Mouse (Mus musculus) MEL (cell line): ENCODE measurements around the gene Dusp21. TPM values are rescaled to one million over a fixed set of nuclear protein-coding genes. Genes with fewer than 3 reads are reported as not detected.
A peak's percentile ranks its signal among the peaks of the same experiment; 100 is the strongest.

Source experiments
- DNase-seq: peaks from one replicate; pipeline ENCODE4 v3.0.0; 2011; ENCODE audit warnings: low read depth, low spot score
- H3K27ac ChIP-seq: 2 replicates; pipeline ENCODE4 v1.5.1; 2012; ENCODE audit warnings: low read depth, mild to moderate bottlenecking, control low read depth, low read length, moderate library complexity; ENCODE audit not compliant: control insufficient read depth
- H3K27me3 ChIP-seq, 2 experiments: fragments of 150-350 bp in 1 of 2; sonication (generic) in 1 of 2; 2 replicates each; pipeline ENCODE4 v1.6.1; 2012; ENCODE audit warnings: low read length in 2 of 2, mild to moderate bottlenecking in 2 of 2, improper control_type of control experiment in 1 of 2, moderate library complexity in 1 of 2; ENCODE audit not compliant: insufficient read depth in 2 of 2, control insufficient read depth in 1 of 2
- H3K36me3 ChIP-seq, 2 experiments: 2 replicates each; pipeline ENCODE4 v1.6.1; 2012 to 2014; ENCODE audit warnings: low read length in 2 of 2, improper control_type of control experiment in 1 of 2, inconsistent platforms in 1 of 2, mild to moderate bottlenecking in 1 of 2; ENCODE audit not compliant: insufficient read depth in 2 of 2, control insufficient read depth in 1 of 2
- H3K4me1 ChIP-seq, 2 experiments: fragments of 150-350 bp in 1 of 2; sonication (generic) in 1 of 2; 2 replicates each; pipeline ENCODE4 v1.6.1; 2012; ENCODE audit warnings: low read length in 2 of 2, improper control_type of control experiment in 1 of 2, mild to moderate bottlenecking in 1 of 2; ENCODE audit not compliant: insufficient read depth in 2 of 2, control insufficient read depth in 1 of 2
- H3K4me3 ChIP-seq, 2 experiments: fragments of 150-350 bp in 1 of 2; sonication (generic) in 1 of 2; 2 replicates each; pipeline ENCODE4 v1.5.1; 2012; ENCODE audit warnings: low read depth in 2 of 2, low read length in 2 of 2, mild to moderate bottlenecking in 2 of 2, moderate library complexity in 2 of 2, control low read depth in 1 of 2, improper control_type of control experiment in 1 of 2; ENCODE audit not compliant: control insufficient read depth in 1 of 2, insufficient read depth in 1 of 2
- H3K79me2 ChIP-seq: 2 replicates; pipeline ENCODE4 v1.6.1; 2012; ENCODE audit warnings: mild to moderate bottlenecking, low read length, moderate library complexity; ENCODE audit not compliant: control insufficient read depth, poor library complexity, insufficient read depth
- H3K9ac ChIP-seq: 2 replicates; pipeline ENCODE4 v1.6.1; 2012; ENCODE audit warnings: low read depth, mild to moderate bottlenecking, control low read depth, low read length, moderate library complexity; ENCODE audit not compliant: control insufficient read depth, poor library complexity, severe bottlenecking
- H3K9me3 ChIP-seq: fragments of 150-350 bp; sonication (generic); replicated peaks from 2 replicates; pipeline ENCODE4 v1.6.1; 2012; ENCODE audit warnings: mild to moderate bottlenecking, low read length, improper control_type of control experiment, moderate library complexity; ENCODE audit not compliant: insufficient read depth
- CHD1 ChIP-seq: IDR thresholded peaks from 2 replicates; pipeline ENCODE4 v1.6.1; 2012; ENCODE audit warnings: low read depth, mild to moderate bottlenecking, inconsistent platforms, low read length, improper control_type of control experiment
- CHD2 ChIP-seq: IDR thresholded peaks from 2 replicates; pipeline ENCODE4 v1.6.1; 2011; ENCODE audit warnings: low read length, improper control_type of control experiment
- CTCF ChIP-seq, 3 experiments: IDR thresholded peaks in 2 of 3; conservative IDR thresholded peaks in 1 of 3; 2 replicates each; pipeline ENCODE4 v1.5.1; 2011 to 2012; ENCODE audit warnings: low read length in 3 of 3, low read depth in 2 of 3, mild to moderate bottlenecking in 2 of 3, improper control_type of control experiment in 1 of 3, inconsistent platforms in 1 of 3, mixed read lengths in 1 of 3, moderate library complexity in 1 of 3; ENCODE audit not compliant: control insufficient read depth in 1 of 3, insufficient read depth in 1 of 3, poor library complexity in 1 of 3, severe bottlenecking in 1 of 3
- ELF1 ChIP-seq: IDR thresholded peaks from 2 replicates; pipeline ENCODE4 v1.6.1; 2014; ENCODE audit warnings: low read depth, mild to moderate bottlenecking, inconsistent platforms, low read length, improper control_type of control experiment, moderate library complexity
- GATA1 ChIP-seq: IDR thresholded peaks from 2 replicates; pipeline ENCODE4 v1.6.1; 2011; ENCODE audit warnings: low read depth, low read length, improper control_type of control experiment
- JUND ChIP-seq: IDR thresholded peaks from 2 replicates; pipeline ENCODE4 v1.6.1; 2011; ENCODE audit warnings: low read depth, mild to moderate bottlenecking, improper control_type of control experiment, low read length
- KAT2A ChIP-seq: conservative IDR thresholded peaks from 2 replicates; pipeline ENCODE4 v1.6.1; 2012; ENCODE audit warnings: low read depth, low read length, improper control_type of control experiment, inconsistent platforms
- MAX ChIP-seq: IDR thresholded peaks from 2 replicates; pipeline ENCODE4 v1.6.1; 2011; ENCODE audit warnings: low read length, improper control_type of control experiment
- MYC ChIP-seq: IDR thresholded peaks from 2 replicates; pipeline ENCODE4 v1.6.1; 2011; ENCODE audit warnings: low read depth, mild to moderate bottlenecking, low read length, improper control_type of control experiment, moderate library complexity
- NELFE ChIP-seq: IDR thresholded peaks from 2 replicates; pipeline ENCODE4 v1.6.1; 2011; ENCODE audit warnings: low read depth, low read length, improper control_type of control experiment
- POLR2A ChIP-seq, 2 experiments: IDR thresholded peaks; 2 replicates each; pipeline ENCODE4 v1.6.1; 2011 to 2012; ENCODE audit warnings: low read length in 2 of 2, mild to moderate bottlenecking in 2 of 2, control low read depth in 1 of 2, improper control_type of control experiment in 1 of 2, low read depth in 1 of 2, moderate library complexity in 1 of 2; ENCODE audit not compliant: control insufficient read depth in 1 of 2, insufficient read depth in 1 of 2, poor library complexity in 1 of 2
- POLR2AphosphoS2 ChIP-seq: IDR thresholded peaks from 2 replicates; pipeline ENCODE4 v1.6.1; 2011; ENCODE audit warnings: low read length, improper control_type of control experiment
- RAD21 ChIP-seq: IDR thresholded peaks from 2 replicates; pipeline ENCODE4 v1.6.1; 2011; ENCODE audit warnings: mild to moderate bottlenecking, low read depth, low read length, improper control_type of control experiment
- RCOR1 ChIP-seq: IDR thresholded peaks from 2 replicates; pipeline ENCODE4 v1.6.1; 2012; ENCODE audit warnings: low read depth, mild to moderate bottlenecking, inconsistent platforms, low read length, improper control_type of control experiment
- TAL1 ChIP-seq: IDR thresholded peaks from 2 replicates; pipeline ENCODE4 v1.6.1; 2012; ENCODE audit warnings: mild to moderate bottlenecking, inconsistent platforms, low read length, moderate library complexity, mixed read lengths
- TCF12 ChIP-seq: IDR thresholded peaks from 2 replicates; pipeline ENCODE4 v1.6.1; 2014; ENCODE audit warnings: low read depth, mild to moderate bottlenecking, inconsistent platforms, low read length, improper control_type of control experiment, moderate library complexity
- UBTF ChIP-seq: IDR thresholded peaks from 2 replicates; pipeline ENCODE4 v1.6.1; 2012; ENCODE audit warnings: low read depth, mild to moderate bottlenecking, inconsistent platforms, low read length, improper control_type of control experiment, moderate library complexity, borderline replicate concordance; ENCODE audit not compliant: insufficient read depth
- USF2 ChIP-seq, 2 experiments: IDR thresholded peaks; 2 replicates each; pipeline ENCODE4 v1.6.1; 2011 to 2012; ENCODE audit warnings: improper control_type of control experiment in 2 of 2, low read length in 2 of 2, borderline replicate concordance in 1 of 2, inconsistent platforms in 1 of 2, low read depth in 1 of 2, mild to moderate bottlenecking in 1 of 2; ENCODE audit not compliant: insufficient read depth in 1 of 2
- ZMIZ1 ChIP-seq: IDR thresholded peaks from 2 replicates; pipeline ENCODE4 v1.6.1; 2012; ENCODE audit warnings: low read depth, mild to moderate bottlenecking, inconsistent platforms, low read length, improper control_type of control experiment, moderate library complexity
- ZNF384 ChIP-seq: IDR thresholded peaks from 2 replicates; pipeline ENCODE4 v1.6.1; 2012; ENCODE audit warnings: low read depth, mild to moderate bottlenecking, inconsistent platforms, low read length, improper control_type of control experiment
- polyA plus RNA-seq, 2 experiments: library from polyadenylated mRNA; stranded (reverse) in 1 of 2; unstranded in 1 of 2; fragments of >175 nt in 1 of 2; fragments of >200 nt in 1 of 2; gene quantifications; 2 replicates each; pipeline versions ENCODE4 v1.2.1 to v1.2.4; 2012; ENCODE audit warnings: low replicate concordance in 2 of 2, low read depth in 1 of 2; ENCODE audit not compliant: insufficient read length in 2 of 2, insufficient read depth in 1 of 2, missing spikeins in 1 of 2
- total RNA-seq: library from RNA; depleted of rRNA; stranded (reverse); fragments of 300-350 nt; gene quantifications from 2 replicates; pipeline ENCODE4 v1.2.3, GENCODE M21; 2012

The Dusp21 gene
- total and polyA plus RNA-seq, 3 experiments = not detected

- Histone ChIP-seq H3K9me3 (no peaks in the 10 kb centered on the region), H3K27ac (peak overlapping the region; percentile 97), H3K27me3 (no peaks in the 10 kb centered on the region), H3K79me2 (peaks cover 36% of the 10 kb centered on the region), H3K36me3 (peaks cover 6 to 13% of the 10 kb centered on the region in 2 experiments; a peak in 3 of 4 replicates), H3K4me1 (peaks cover 8 to 10% of the 10 kb centered on the region in 2 experiments; a peak in 3 of 4 replicates), H3K9ac (peak overlapping the region; percentile 99), H3K4me3 (peak overlapping the region; percentile 96 to 99)
- TF ChIP-seq ELF1 (no peak), ZNF384 (no peak), NELFE (no peak; the same call in 1 of the 2 replicates), TAL1 (no peak), GATA1 (no peak), RAD21 (no peak), USF2 (IDR thresholded peaks at IDR 0.05; ENCODE audit: borderline replicate concordance in 1 of 2, insufficient read depth in 1 of 2, low read depth in 1 of 2, low read length in 2 of 2) (no peak), CHD1 (no peak), MAX (no peak), MYC (no peak), RCOR1 (no peak), KAT2A (no peak), POLR2A (IDR thresholded peaks at IDR 0.05; ENCODE audit: control insufficient read depth in 1 of 2, insufficient read depth in 1 of 2, low read depth in 1 of 2, low read length in 2 of 2, poor library complexity in 1 of 2) (peak; percentile 23 to 49; a peak in 2 of 4 replicates), ZMIZ1 (no peak), CTCF (IDR thresholded peaks at IDR 0.05 in 2 of 3, conservative IDR thresholded peaks at IDR 0.05 in 1 of 3; ENCODE audit: control insufficient read depth in 1 of 3, insufficient read depth in 1 of 3, low read depth in 2 of 3, low read length in 3 of 3, poor library complexity in 1 of 3, severe bottlenecking in 1 of 3) (no peak), TCF12 (no peak), POLR2AphosphoS2 (0 out of 2 replicates have a peak, but pooled peaks have one; percentile 11), JUND (no peak), CHD2 (no peak), UBTF (peak; percentile 55; the same call in 1 of the 2 replicates)
- no peak for DNase-seq
These were observed 17.4 kb downstream of the Dusp21 start for GRCm38 (mm10) chrX:18162861-18163731.
